Mouse (Mus musculus): Measurements from ENCODE around the gene Esrrg.

The Esrrg gene

DNA sequence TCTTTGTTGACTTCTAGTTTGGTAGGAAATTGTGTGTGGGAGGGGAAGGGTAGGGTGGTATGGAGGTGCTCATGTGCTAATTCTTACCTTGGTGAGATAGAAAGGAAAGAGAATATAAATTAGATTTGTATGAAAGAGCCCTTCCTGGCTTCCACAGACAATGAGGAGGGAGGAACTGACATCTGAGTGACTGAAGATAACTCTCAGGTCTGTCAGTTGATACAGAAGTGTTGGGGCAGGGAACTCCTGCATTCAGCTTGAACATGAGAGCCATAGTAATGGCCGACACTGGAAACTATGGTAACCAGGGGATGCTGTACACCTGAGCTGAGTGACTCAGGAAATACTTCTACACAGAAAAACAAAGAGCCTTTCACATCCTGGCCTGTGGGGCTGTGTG is 550.1 kb downstream of the Esrrg start:
- no peak for DNase-seq

DNA sequence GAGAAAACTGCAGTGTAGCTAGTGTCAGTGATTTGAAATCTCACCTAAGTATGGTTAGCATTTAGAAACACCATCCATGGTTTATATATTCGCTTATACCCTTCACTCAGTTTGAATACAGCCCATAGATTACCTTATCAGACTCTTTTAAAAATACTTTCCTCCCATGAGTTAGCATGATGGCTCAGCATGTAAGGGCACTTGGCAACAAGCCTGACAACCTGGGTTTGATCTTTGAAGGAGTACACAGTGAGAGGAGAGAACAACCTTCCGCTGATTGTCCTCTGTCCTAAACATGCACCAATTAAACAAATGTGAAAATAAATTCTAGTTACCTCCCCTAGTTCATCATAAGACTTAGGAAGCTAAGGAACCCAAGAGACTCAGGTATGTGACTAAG is 550.5 kb downstream of the Esrrg start:
- peak; percentile 6 for DNase-seq

DNA sequence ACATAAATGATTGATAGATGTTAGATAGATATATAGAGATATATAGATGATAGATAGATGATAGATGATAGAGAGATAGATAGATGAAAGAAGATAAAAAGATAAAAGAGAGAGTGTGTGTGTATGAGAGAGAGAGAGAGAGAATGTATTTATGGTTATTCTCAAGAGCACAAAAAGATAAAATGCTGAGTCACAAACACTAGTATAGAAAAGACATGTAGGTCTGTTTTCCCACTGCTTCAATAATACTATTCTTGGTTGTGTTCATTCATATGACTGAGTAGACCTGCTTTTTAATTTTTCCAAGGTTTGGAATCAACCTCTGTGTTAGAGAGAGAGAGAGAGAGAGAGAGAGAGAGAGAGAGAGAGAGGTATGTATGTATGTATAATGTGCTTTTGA is 554.5 kb downstream of the Esrrg start:
- DNase-seq: no peak

DNA sequence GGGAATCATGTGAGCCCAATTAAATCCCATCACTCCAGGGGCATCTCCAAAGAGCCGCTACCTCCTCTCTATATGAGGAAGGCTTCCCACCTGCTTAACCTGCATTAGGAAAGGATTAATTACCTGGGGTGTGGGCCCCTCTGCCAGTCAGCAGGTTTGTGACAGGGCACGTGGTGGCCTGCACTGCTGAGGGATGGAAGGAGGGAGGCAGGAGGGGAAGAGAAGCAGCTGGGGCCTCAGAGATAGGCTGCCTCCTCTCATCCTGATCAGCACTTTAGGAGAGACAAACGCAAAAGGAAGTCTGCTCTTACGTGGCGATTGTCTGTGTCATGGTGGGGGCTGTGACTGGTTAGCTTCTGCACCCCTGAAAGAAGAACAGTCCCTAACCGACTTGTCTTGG is 555.7 kb downstream of the Esrrg start:
- DNase-seq: no peak

DNA sequence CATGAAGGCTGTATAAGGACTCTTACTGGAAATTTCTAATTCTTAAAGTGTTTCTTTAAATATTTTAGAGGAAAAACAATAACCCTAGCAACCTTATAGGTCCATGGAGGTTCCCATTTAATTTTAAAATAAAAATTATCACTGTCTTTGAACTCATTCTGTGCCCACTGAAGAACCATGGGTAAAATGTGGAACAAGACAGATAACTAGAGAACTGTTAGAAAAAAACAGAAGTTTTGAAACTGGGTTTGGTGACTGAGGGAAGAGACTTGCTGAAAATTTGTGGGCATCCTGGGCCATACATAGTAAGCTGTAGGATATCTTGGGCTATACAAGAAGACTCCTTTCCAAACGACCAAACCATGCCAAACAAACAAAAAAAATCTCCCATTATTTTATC is 565.3 kb downstream of the Esrrg start:
- no peak for DNase-seq

DNA sequence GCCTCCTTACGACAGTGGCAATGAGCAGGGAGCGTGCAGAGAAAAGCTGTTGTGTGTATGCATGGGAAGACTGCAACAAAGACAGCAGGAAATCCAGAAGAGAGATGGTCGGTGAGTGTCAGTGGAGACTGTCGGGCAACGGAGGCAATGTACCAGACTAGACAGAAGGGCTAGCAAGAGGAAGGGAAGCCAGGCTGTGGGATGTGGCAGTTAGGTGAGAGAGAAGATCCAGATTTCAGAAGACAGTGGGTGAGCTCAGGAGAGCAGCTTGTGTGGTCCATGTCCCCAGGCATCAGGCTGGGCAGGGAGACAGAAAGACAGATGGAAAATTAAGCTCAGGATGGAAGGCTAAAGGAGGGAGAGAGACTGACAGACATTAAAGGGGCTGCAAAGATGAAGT is 574.4 kb downstream of the Esrrg start:
- no peak for DNase-seq

DNA sequence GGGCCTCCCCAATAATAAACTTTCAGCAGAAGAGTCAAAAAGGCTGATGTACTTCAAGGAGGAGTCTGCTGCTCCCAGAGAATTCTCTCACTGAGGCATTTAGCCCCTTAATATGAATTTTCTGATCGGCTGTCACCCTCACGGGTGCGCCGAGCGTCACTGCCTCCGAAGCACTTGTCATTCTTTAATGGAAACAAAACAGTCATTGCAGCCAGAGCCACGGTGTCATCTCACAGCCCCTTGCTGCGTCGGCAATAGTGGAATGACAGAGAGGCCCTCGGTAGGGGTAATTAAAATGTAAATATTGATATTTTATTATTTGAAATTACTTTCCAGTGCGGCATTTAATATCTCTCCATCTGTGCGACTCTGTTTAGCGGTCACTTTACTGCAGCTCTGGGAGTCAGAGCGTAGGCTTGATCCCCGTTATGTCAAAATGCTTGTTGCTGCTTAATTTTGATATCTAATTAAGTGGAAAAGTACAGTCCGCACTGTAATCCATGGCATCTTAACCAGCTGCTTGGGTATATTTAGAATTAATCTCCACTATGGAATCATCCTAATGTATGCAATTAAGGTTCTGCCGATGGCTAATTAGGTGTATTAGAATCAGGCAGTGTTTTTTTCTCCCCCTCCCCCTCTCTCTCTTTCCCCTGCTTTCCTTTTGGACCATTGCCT is 578.0 kb downstream of the Esrrg start:
- DNase-seq: no peak

DNA sequence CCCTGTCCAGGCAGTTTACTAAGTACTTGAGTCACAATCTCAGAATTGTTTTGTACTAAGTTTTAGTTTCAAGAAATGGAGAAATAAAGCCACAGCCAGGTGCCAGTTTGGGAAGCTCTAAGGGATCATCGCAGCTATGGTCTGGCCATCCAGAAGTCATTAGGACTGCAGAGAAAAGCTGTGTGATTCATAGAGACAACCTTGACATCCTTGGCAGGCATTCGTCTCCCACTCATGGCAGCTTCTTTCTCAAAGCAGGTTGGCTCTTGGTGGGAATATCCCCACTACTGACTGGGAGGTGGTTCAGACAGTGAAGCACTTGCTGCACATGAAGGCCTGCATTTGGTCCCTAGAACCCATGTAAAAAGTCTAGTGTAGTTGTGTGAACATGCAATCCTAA is 584.4 kb downstream of the Esrrg start:
- no peak for DNase-seq

DNA sequence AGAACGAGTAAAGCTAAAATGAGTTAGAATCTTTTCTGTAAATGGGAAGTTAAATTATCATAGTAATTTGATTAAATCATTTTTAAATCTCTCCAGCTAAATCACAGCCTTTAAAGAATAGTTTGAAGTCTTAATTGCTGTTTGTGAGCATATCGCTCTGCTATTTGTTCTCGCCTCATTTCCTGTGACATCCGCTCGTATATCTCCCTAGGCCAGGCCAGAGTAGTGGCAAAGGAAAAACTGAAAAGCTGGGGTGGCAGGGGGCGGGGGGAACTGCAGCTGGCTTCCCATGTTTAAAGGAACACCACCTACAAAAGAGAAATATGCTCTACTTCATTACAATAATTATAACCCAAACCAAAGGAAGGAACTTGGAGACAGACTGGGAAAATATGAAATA is 598.8 kb downstream of the Esrrg start:
- DNase-seq: peak; percentile 2 to 18

DNA sequence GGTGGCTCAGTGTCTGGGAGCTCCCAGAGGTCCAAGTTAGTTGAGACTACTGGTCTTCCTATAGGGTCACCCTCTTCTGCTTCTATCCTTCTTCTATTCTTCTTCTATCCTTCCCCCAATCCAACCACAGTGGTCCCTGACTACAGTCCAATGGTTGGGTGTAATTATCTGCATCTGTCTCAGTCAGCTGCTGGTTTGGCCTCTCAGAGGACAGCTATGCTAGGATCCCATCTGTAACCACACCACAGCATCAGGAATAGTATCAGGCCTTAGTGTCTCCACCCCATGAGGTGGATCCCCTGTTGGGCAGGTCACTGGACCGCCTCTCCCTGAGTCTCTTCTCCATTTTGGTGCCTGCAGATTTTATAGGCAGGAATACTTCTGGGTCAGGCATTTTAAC is 600.4 kb downstream of the Esrrg start:
- DNase-seq: no peak

DNA sequence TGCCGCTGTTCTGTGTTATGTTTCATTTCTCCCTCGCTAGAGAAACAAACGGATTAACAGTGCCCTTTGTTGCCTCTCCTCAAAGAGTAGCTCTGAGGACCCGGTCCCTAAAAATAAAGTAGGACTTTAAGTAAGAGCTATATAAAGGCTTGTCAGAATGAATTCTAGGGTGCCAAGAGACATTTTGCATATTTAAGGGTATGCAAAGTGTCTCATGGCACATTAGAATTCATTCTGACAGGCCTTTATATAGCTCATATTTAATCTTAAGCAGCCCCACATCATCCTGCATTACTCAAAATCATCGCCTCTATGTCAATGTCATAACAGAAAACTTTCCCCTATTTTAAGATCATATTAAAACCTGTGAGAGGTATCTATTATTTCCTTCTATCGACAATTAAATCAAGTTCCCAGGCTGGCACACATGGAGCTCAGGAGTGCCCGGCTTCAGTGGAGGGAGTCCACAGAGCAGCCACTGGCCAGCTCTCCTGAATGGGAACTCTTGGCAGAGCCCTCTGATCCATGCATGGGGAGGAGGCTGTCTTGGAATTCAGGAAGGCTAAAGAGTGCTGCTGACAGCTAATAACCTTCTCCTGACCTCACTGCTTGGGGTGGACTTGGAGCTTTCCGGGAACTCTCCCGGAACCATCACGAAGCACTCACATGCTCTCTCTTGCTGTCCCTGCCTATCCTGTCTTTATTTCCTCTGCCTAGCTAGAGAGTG is 606.5 kb downstream of the Esrrg start:
- peak; percentile 46 to 66 for DNase-seq

DNA sequence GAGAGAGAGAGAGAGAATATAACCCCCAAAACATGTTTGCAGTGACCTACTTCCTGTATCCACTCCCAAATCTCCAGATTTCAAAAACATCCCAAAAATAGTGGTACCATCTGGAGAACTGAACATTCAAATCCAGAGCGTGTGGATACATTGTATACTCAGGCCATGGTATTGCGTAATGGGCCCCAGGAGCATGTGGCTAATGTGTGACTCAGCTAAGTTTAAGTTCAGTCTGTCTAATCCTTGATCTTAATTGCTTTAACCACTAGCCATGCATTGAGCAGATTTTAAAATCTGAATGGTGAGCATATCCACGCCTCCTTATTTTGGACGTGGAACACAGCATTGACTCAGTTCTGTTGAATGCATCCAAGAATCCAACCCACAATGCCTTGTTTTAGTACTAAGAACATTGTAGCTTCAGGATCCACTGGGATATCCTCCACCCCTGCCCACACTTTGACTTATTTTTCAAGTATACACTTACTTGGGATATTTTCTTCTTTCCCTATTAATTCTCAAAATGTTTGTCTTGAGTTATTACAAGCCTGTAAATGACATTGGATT is 612.7 kb downstream of the Esrrg start:
- DNase-seq: no peak

DNA sequence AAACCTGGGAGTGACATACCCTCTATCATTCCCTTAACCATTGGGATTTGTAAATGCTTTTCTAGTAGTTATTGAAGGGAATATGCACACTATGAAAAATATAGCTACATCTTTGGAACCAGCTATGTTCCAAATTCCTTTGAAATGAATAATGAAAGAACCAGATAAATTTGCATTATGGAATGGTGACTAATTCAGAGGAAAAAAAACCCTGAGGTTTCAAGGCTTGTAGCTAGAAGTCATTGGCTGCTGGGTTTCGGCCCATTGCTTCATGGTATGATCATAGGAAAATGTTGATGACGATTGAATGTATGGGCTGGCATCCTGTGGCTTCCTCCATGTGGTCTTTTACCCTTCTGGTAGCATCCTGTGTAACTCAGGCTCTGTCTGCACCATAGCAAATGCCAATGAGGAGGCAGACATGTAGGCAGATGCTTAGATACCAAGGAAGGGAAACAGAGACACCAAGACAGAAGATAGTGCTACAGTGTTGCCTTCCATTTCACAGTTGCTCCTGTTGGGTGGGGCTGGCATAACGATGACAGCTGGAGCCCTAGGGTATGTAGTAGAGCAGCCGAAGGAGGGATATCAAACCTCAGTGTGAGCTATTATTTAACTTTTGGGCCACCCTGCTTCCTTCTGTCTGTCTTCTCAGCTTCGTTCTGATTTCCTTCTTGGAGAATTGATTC is 624.6 kb downstream of the Esrrg start:
- DNase-seq: no peak

DNA sequence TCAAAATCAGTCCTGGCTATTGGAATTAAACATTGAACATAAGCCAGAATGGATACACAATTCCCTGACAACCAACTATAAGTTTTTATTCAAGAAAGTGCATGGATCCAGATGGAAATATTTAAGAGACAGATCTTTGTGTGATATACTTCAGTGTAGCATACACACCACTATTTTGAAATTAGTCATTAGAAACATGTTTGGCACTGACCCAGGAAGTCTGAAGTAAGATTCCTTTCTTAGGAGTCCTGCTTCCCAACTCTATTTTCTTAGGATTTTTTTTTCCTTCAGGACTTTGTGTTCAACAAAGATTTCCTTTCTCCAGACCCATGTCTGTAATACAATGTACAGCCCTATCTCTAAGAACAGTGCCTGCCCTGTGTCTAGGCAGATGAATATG is 630.0 kb downstream of the Esrrg start:
- DNase-seq: no peak

DNA sequence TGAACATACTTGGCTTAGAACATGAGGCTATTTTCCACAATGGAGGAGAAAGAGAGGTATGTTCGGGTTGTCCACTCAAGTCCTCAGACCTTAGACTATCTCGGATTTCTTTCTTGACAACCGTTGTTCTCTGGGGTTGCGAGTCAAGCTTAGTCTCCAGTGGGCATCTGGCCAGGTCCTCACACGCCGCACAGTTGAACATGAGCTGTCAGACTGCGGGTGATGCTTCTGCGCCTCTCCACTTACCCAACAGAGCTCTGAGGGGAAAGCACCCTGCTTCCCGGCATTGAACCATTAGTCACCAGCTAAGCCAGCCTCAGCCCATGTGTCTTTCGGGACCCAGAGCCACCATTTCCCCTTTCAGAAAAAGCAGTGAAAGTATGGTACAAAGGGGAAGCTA is 633.2 kb downstream of the Esrrg start:
- no peak for DNase-seq

DNA sequence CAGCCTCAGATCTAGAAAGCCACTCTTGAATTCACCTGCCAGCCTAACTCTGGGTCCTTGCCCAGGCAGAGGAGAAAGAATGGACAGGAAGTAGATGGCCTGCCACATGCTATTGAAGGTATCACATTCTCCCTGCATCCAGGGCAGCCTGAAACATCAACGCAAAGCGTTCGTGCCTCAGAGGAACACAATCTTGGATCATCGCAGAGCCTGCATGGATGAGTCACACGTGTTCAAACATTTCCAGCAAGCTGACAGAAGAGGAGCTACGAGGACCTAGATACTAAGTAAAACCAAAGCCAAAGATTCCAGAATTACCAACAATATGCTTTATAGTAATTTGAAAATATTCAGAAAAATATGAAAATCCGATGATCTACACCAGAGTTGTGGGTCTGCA is 648.9 kb downstream of the Esrrg start:
- DNase-seq: no peak

DNA sequence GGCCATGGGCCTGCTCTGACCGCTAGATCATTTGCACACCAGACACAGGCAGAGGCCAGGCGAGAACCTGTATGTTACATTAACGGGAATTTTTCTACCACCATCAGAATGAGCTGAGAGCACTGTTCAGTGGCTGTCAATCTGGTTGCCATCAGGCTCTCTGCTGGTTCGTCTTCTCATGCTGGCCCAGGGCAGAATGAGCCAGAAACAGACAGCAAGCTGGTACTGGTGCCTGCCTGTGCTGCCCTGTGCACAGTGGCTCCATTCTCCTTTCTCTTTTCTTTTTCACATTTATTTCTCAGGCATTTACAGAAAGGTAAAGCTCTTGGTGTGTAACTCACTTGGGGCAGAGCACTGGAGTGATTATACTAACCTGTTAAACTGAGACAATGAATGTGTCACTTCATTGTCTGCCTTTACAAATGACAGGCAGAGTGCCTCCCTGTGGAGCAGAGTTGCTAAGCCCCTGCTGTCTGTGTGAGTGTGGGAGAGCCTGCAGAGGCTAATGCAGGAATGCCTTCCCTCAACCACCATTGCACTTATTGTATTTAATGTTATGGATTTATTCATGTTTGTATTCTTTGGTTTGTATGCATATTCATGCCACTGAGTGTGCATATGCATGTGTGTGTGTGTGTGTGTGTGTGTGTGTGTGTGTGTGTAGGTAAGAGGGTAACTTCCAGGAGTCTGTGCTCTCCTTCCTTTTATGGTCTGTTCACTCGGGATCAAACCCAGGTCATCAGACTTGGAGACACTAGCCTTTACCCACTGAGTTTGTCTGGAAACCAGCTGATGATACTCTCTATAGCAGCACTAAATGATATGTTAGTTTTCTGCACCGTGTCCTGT is 651.9 kb downstream of the Esrrg start:
- DNase-seq: no peak

DNA sequence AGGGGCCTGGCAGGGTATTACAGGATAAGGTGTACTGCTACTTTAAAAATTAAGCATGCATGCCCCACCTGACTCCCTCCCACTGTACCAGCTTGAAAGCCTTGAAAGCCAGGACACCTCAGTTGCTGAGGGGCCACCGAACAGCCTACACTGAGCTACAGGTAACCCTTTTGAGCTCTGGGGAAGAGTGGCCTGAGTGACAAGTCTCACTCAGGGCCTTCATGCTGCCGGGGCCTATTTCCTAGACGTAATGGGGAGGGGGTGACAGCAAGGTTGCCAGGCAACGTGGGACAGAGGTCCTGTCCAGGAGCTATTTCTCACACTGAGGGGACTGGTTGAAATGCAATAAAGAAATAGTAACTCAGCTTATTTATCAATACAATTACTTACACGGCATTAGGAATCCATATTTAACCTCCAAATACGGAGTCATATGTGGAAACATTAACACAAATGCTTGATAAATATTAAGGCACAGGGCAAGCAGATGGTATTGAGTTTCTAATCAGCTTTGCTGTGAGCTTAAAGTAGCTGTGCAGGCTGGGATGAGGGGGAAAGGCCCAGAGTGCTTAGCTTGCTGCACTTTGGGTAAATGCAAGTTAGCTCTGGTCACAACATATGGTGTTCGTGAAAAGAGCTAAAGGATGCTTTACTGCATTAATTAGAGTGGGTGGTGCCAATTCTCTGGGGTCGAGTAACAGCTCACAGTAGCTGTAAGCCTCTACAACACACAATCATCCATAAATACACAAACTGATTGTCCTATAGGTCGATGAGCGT is 653.5 kb downstream of the Esrrg start, which contains the start of gene Ush2a:
TSS of gene Ush2a (plus strand) at position 121 of the 780 bp plus-strand sequence.
- DNase-seq: no peak

Measured in kidney, postnatal 36 days (tissue).